Mouse (Mus musculus): Measurements from ENCODE around the gene Lpin3. TPM values are rescaled to one million over a fixed set of nuclear protein-coding genes. Genes with fewer than 3 reads are reported as not detected.

Lpin3 gene
- polyA plus RNA-seq, 2 experiments: 0.52 to 0.67 TPM

GRCm38 (mm10) chr2:160865266-160865665, 15.2 kb upstream of the Lpin3 start:
- no peaks in the 10 kb centered on the region for H3K4me1 ChIP-seq (replicated peaks; ENCODE audit: control insufficient read depth in 2 of 2, insufficient read depth in 2 of 2, low read length in 1 of 2)
- no peak overlapping the region for H3K27ac ChIP-seq
- H3K4me3 ChIP-seq (ENCODE audit: insufficient read depth in 1 of 2, low read depth in 2 of 2, low read length in 2 of 2): no peak overlapping the region
- 52% methylated on average over 2 of the region's 2 CpGs for WGBS (ENCODE audit: insufficient replicate concordance)
- no peak for DNase-seq (ENCODE audit: low read depth in 3 of 3, low spot score in 3 of 3)
- H3K36me3 ChIP-seq (replicated peaks; ENCODE audit: control insufficient read depth, insufficient read depth, low read depth): no peaks in the 10 kb centered on the region
- no peaks in the 10 kb centered on the region; the same call in 1 of the 2 replicates for H3K27me3 ChIP-seq (ENCODE audit: control insufficient read depth, insufficient read depth, low read length)
- ATAC-seq (ENCODE audit: insufficient read depth): no peak
- TF ChIP-seq EP300 (IDR thresholded peaks at IDR 0.05; ENCODE audit: low read depth): no peak
- TF ChIP-seq CTCF (IDR thresholded peaks at IDR 0.05; ENCODE audit: low read depth): no peak
- no peaks in the 10 kb centered on the region for H3K9me3 ChIP-seq (ENCODE audit: control insufficient read depth, low read length)
- H3K4me2 ChIP-seq (ENCODE audit: low read depth): no peak overlapping the region
- no peak overlapping the region for H3K9ac ChIP-seq (replicated peaks)

GRCm38 (mm10) chr2:160869446-160869845, 11.0 kb upstream of the Lpin3 start:
- no peak for TF ChIP-seq CTCF (IDR thresholded peaks at IDR 0.05; ENCODE audit: low read depth)
- TF ChIP-seq EP300 (IDR thresholded peaks at IDR 0.05; ENCODE audit: low read depth): no peak
- no peak overlapping the region for H3K4me2 ChIP-seq (ENCODE audit: low read depth)
- 56% methylated on average over 3 of the region's 3 CpGs for whole genome bisulfite sequencing (ENCODE audit: insufficient replicate concordance)
- ATAC-seq (ENCODE audit: insufficient read depth): no peak
- no peak overlapping the region for H3K9ac ChIP-seq (replicated peaks)
- peaks cover 0 to 10% of the 10 kb centered on the region in 2 experiments; a peak in 2 of 4 replicates for H3K4me1 ChIP-seq (replicated peaks; ENCODE audit: control insufficient read depth in 2 of 2, insufficient read depth in 2 of 2, low read length in 1 of 2)
- H3K4me3 ChIP-seq (ENCODE audit: insufficient read depth in 1 of 2, low read depth in 2 of 2, low read length in 2 of 2): no peak overlapping the region
- H3K9me3 ChIP-seq (ENCODE audit: control insufficient read depth, low read length): no peaks in the 10 kb centered on the region
- no peak overlapping the region for H3K27ac ChIP-seq
- no peaks in the 10 kb centered on the region; the same call in 1 of the 2 replicates for H3K27me3 ChIP-seq (ENCODE audit: control insufficient read depth, insufficient read depth, low read length)
- no peaks in the 10 kb centered on the region for H3K36me3 ChIP-seq (replicated peaks; ENCODE audit: control insufficient read depth, insufficient read depth, low read depth)
- no peak for DNase-seq (ENCODE audit: low read depth in 3 of 3, low spot score in 3 of 3)

GRCm38 (mm10) chr2:160871310-160871709, 9.2 kb upstream of the Lpin3 start:
- Histone ChIP-seq H3K9me3 (ENCODE audit: control insufficient read depth, low read length) (peaks cover 3% of the 10 kb centered on the region), H3K36me3 (replicated peaks; ENCODE audit: control insufficient read depth, insufficient read depth, low read depth) (no peaks in the 10 kb centered on the region), H3K27me3 (ENCODE audit: control insufficient read depth, insufficient read depth, low read length) (no peaks in the 10 kb centered on the region), H3K4me3 (ENCODE audit: insufficient read depth in 1 of 2, low read depth in 2 of 2, low read length in 2 of 2) (no peak overlapping the region), H3K4me2 (ENCODE audit: low read depth) (no peak overlapping the region), H3K9ac (replicated peaks) (no peak overlapping the region), H3K4me1 (replicated peaks; ENCODE audit: control insufficient read depth in 2 of 2, insufficient read depth in 2 of 2, low read length in 1 of 2) (peaks cover 0 to 10% of the 10 kb centered on the region in 2 experiments; a peak in 2 of 4 replicates), H3K27ac (no peak overlapping the region)
- DNase-seq (ENCODE audit: low read depth in 3 of 3, low spot score in 3 of 3): no peak
- no peak for TF ChIP-seq CTCF (IDR thresholded peaks at IDR 0.05; ENCODE audit: low read depth)
- TF ChIP-seq EP300 (IDR thresholded peaks at IDR 0.05; ENCODE audit: low read depth): no peak
- no peak for ATAC-seq (ENCODE audit: insufficient read depth)
- 70% methylated on average over 3 of the region's 3 CpGs for WGBS (ENCODE audit: insufficient replicate concordance)

- under 1% methylated on average over 44 of the region's 47 CpGs for WGBS (ENCODE audit: insufficient replicate concordance)
- H3K4me2 ChIP-seq (ENCODE audit: low read depth): peak overlapping the region; percentile 64
- H3K4me3 ChIP-seq (ENCODE audit: insufficient read depth in 1 of 2, low read depth in 2 of 2, low read length in 2 of 2): peak overlapping the region; percentile 59 to 63
- H3K36me3 ChIP-seq (replicated peaks; ENCODE audit: control insufficient read depth, insufficient read depth, low read depth): no peaks in the 10 kb centered on the region
- H3K27me3 ChIP-seq (ENCODE audit: control insufficient read depth, insufficient read depth, low read length): no peaks in the 10 kb centered on the region
- DNase-seq (ENCODE audit: low read depth in 3 of 3, low spot score in 3 of 3) (peak; percentile 33 to 48 (median 35)), ATAC-seq (ENCODE audit: insufficient read depth) (peak; percentile 89)
- TF ChIP-seq EP300 (IDR thresholded peaks at IDR 0.05; ENCODE audit: low read depth): no peak
- peaks cover 0 to 10% of the 10 kb centered on the region in 2 experiments; a peak in 2 of 4 replicates for H3K4me1 ChIP-seq (replicated peaks; ENCODE audit: control insufficient read depth in 2 of 2, insufficient read depth in 2 of 2, low read length in 1 of 2)
- H3K9me3 ChIP-seq (ENCODE audit: control insufficient read depth, low read length): peaks cover 3% of the 10 kb centered on the region
- H3K27ac ChIP-seq: no peak overlapping the region; the same call in 1 of the 2 replicates
- peak overlapping the region; percentile 62 for H3K9ac ChIP-seq (replicated peaks)
Observed at GRCm38 (mm10) chr2:160872395-160872794, 8.1 kb upstream of the Lpin3 start.

GRCm38 (mm10) chr2:160872890-160873382, 7.5 kb upstream of the Lpin3 start, which contains the start of gene Zhx3:
Gene Zhx3 (minus strand): TSS chr2:160872998.
- Histone ChIP-seq H3K27me3 (ENCODE audit: control insufficient read depth, insufficient read depth, low read length) (no peaks in the 10 kb centered on the region), H3K4me2 (ENCODE audit: low read depth) (peak within 1 kb of the TSS; percentile 64), H3K4me3 (ENCODE audit: insufficient read depth in 1 of 2, low read depth in 2 of 2, low read length in 2 of 2) (peak within 1 kb of the TSS; percentile 59 to 63), H3K36me3 (replicated peaks; ENCODE audit: control insufficient read depth, insufficient read depth, low read depth) (no peaks in the 10 kb centered on the region), H3K9ac (replicated peaks) (peak within 1 kb of the TSS; percentile 62), H3K4me1 (replicated peaks; ENCODE audit: control insufficient read depth in 2 of 2, insufficient read depth in 2 of 2, low read length in 1 of 2) (peaks cover 0 to 10% of the 10 kb centered on the region in 2 experiments; a peak in 2 of 4 replicates), H3K9me3 (ENCODE audit: control insufficient read depth, low read length) (peaks cover 3% of the 10 kb centered on the region), H3K27ac (no peak within 1 kb of the TSS; the same call in 1 of the 2 replicates)
- 1% methylated on average over 42 of the region's 48 CpGs for WGBS (ENCODE audit: insufficient replicate concordance)
- TF ChIP-seq EP300 (IDR thresholded peaks at IDR 0.05; ENCODE audit: low read depth) (no peak), CTCF (IDR thresholded peaks at IDR 0.05; ENCODE audit: low read depth) (no peak)
- DNase-seq (ENCODE audit: low read depth in 3 of 3, low spot score in 3 of 3) (peak; percentile 66 to 69 (median 69)), ATAC-seq (ENCODE audit: insufficient read depth) (peak; percentile 94)
